Mouse (Mus musculus): ENCODE measurements around the gene St3gal4. TPM values are rescaled to one million over a fixed set of nuclear protein-coding genes. Genes with fewer than 3 reads are reported as not detected.

The St3gal4 gene
- total and polyA plus RNA-seq, 3 experiments: 6.2 to 9.3 (median 8.8) TPM

GRCm38 (mm10) chr9:35124678-35124955 lies 5.5 kb upstream of the St3gal4 start:
- Histone ChIP-seq H3K9ac (ENCODE audit: insufficient read depth, low read depth) (no peak overlapping the region), H3K79me2 (replicated peaks; ENCODE audit: control insufficient read depth, extremely low read depth, insufficient read depth, poor library complexity, severe bottlenecking) (no peaks in the 10 kb centered on the region), H3K36me3 (replicated peaks in 1 of 2; ENCODE audit: control insufficient read depth in 1 of 2, insufficient read depth in 1 of 2, low read length in 1 of 2) (peaks cover 46 to 91% of the 10 kb centered on the region in 2 experiments), H3K27me3 (replicated peaks) (no peaks in the 10 kb centered on the region), H3K27ac (ENCODE audit: insufficient read depth, low read depth) (no peak overlapping the region), H3K4me3 (replicated peaks in 1 of 3; ENCODE audit: low read depth in 2 of 3, low read length in 2 of 3, poor library complexity in 1 of 3) (no peak overlapping the region), H3K4me2 (ENCODE audit: insufficient read depth, low read depth, poor library complexity, severe bottlenecking) (no peak overlapping the region), H3K9me3 (replicated peaks; ENCODE audit: low read length) (no peaks in the 10 kb centered on the region), H3K4me1 (ENCODE audit: control insufficient read depth in 1 of 2, insufficient read depth in 2 of 2) (peaks cover 3 to 33% of the 10 kb centered on the region in 2 experiments; a peak in 2 of 4 replicates)
- dilution Hi-C loops (cut with MboI; ENCODE audit: extremely low pct_ligation_motif_present, extremely low pct_unique_long_range_greater_than_20kb, low sequenced_read_pairs) (no loop called here), in situ Hi-C loops (cut with MboI; ENCODE audit: low pct_ligation_motif_present, low pct_unique_long_range_greater_than_20kb, low sequenced_read_pairs) (no loop called here)
- no peak for DNase-seq (ENCODE audit: extremely low read depth)
- no peak for TF ChIP-seq PAX5 (IDR thresholded peaks at IDR 0.05; ENCODE audit: low read length)

- Histone ChIP-seq H3K4me3 (replicated peaks in 1 of 3; ENCODE audit: low read depth in 2 of 3, low read length in 2 of 3, poor library complexity in 1 of 3) (no peak overlapping the region), H3K9ac (ENCODE audit: insufficient read depth, low read depth) (no peak overlapping the region), H3K27me3 (replicated peaks) (no peaks in the 10 kb centered on the region), H3K36me3 (replicated peaks in 1 of 2; ENCODE audit: control insufficient read depth in 1 of 2, insufficient read depth in 1 of 2, low read length in 1 of 2) (peaks cover 43 to 86% of the 10 kb centered on the region in 2 experiments), H3K4me2 (ENCODE audit: insufficient read depth, low read depth, poor library complexity, severe bottlenecking) (no peak overlapping the region), H3K9me3 (replicated peaks; ENCODE audit: low read length) (no peaks in the 10 kb centered on the region), H3K4me1 (ENCODE audit: control insufficient read depth in 1 of 2, insufficient read depth in 2 of 2) (peaks cover 3 to 33% of the 10 kb centered on the region in 2 experiments; a peak in 2 of 4 replicates), H3K27ac (ENCODE audit: insufficient read depth, low read depth) (no peak overlapping the region), H3K79me2 (replicated peaks; ENCODE audit: control insufficient read depth, extremely low read depth, insufficient read depth, poor library complexity, severe bottlenecking) (no peaks in the 10 kb centered on the region)
- TF ChIP-seq MEF2A (IDR thresholded peaks at IDR 0.05; ENCODE audit: borderline replicate concordance, low read depth, low read length) (no peak), ZKSCAN1 (IDR thresholded peaks at IDR 0.05; ENCODE audit: borderline replicate concordance, low read depth, low read length) (no peak), UBTF (IDR thresholded peaks at IDR 0.05; ENCODE audit: low read depth, low read length) (no peak), MAFK (IDR thresholded peaks at IDR 0.05; ENCODE audit: insufficient replicate concordance, low read length) (no peak), CHD1 (IDR thresholded peaks at IDR 0.05; ENCODE audit: low read depth, low read length) (no peak), GABPA (IDR thresholded peaks at IDR 0.05; ENCODE audit: insufficient replicate concordance, low read depth, low read length) (no peak), ZMIZ1 (IDR thresholded peaks at IDR 0.05; ENCODE audit: low read depth, low read length) (no peak), RAD21 (IDR thresholded peaks at IDR 0.05; ENCODE audit: low read depth, low read length) (no peak), CHD2 (IDR thresholded peaks at IDR 0.05; ENCODE audit: low read length) (no peak)
- in situ Hi-C loops (cut with MboI; ENCODE audit: low pct_ligation_motif_present, low pct_unique_long_range_greater_than_20kb, low sequenced_read_pairs): no loop called here
- peak; percentile 13 for DNase-seq (ENCODE audit: extremely low read depth)
- dilution Hi-C loops (cut with MboI; ENCODE audit: extremely low pct_ligation_motif_present, extremely low pct_unique_long_range_greater_than_20kb, low sequenced_read_pairs): no loop called here
These were observed 5.0 kb upstream of the St3gal4 start for GRCm38 (mm10) chr9:35123804-35124677.

- Histone ChIP-seq H3K4me1 (ENCODE audit: control insufficient read depth in 1 of 2, insufficient read depth in 2 of 2) (peaks cover 3 to 33% of the 10 kb centered on the region in 2 experiments; a peak in 2 of 4 replicates), H3K9me3 (replicated peaks; ENCODE audit: low read length) (no peaks in the 10 kb centered on the region), H3K79me2 (replicated peaks; ENCODE audit: control insufficient read depth, extremely low read depth, insufficient read depth, poor library complexity, severe bottlenecking) (no peaks in the 10 kb centered on the region), H3K36me3 (replicated peaks in 1 of 2; ENCODE audit: control insufficient read depth in 1 of 2, insufficient read depth in 1 of 2, low read length in 1 of 2) (peaks cover 37 to 82% of the 10 kb centered on the region in 2 experiments), H3K27ac (ENCODE audit: insufficient read depth, low read depth) (no peak overlapping the region), H3K9ac (ENCODE audit: insufficient read depth, low read depth) (no peak overlapping the region), H3K4me2 (ENCODE audit: insufficient read depth, low read depth, poor library complexity, severe bottlenecking) (no peak overlapping the region), H3K4me3 (replicated peaks in 1 of 3; ENCODE audit: low read depth in 2 of 3, low read length in 2 of 3, poor library complexity in 1 of 3) (no peak overlapping the region), H3K27me3 (replicated peaks) (no peaks in the 10 kb centered on the region)
- DNase-seq (ENCODE audit: extremely low read depth): no peak
- dilution Hi-C loops (cut with MboI; ENCODE audit: extremely low pct_ligation_motif_present, extremely low pct_unique_long_range_greater_than_20kb, low sequenced_read_pairs): no loop called here
- in situ Hi-C loops (cut with MboI; ENCODE audit: low pct_ligation_motif_present, low pct_unique_long_range_greater_than_20kb, low sequenced_read_pairs): no loop called here
- TF ChIP-seq CTCF (conservative IDR thresholded peaks at IDR 0.05 in 1 of 2, IDR thresholded peaks at IDR 0.05 in 1 of 2; ENCODE audit: low read depth in 2 of 2, low read length in 2 of 2) (no peak), POLR2A (IDR thresholded peaks at IDR 0.05; ENCODE audit: low read depth, low read length) (no peak), ELF1 (IDR thresholded peaks at IDR 0.05; ENCODE audit: low read depth, low read length) (no peak), TCF12 (IDR thresholded peaks at IDR 0.05; ENCODE audit: low read depth, low read length) (no peak), MAX (IDR thresholded peaks at IDR 0.05; ENCODE audit: low read length) (no peak), SIN3A (IDR thresholded peaks at IDR 0.05; ENCODE audit: low read length) (no peak), JUND (conservative IDR thresholded peaks at IDR 0.05; ENCODE audit: low read depth, low read length) (no peak), NRF1 (IDR thresholded peaks at IDR 0.05; ENCODE audit: low read depth, low read length) (no peak), E2F4 (IDR thresholded peaks at IDR 0.05; ENCODE audit: insufficient replicate concordance, low read depth, low read length) (no peak), MAFK (IDR thresholded peaks at IDR 0.05; ENCODE audit: insufficient replicate concordance, low read length) (no peak), KAT2A (IDR thresholded peaks at IDR 0.05; ENCODE audit: insufficient replicate concordance, low read length) (no peak), ETS1 (conservative IDR thresholded peaks at IDR 0.05; ENCODE audit: low read depth, low read length) (no peak), ZMIZ1 (IDR thresholded peaks at IDR 0.05; ENCODE audit: low read depth, low read length) (no peak), ZC3H11A (IDR thresholded peaks at IDR 0.05; ENCODE audit: low read depth, low read length) (no peak), MXI1 (IDR thresholded peaks at IDR 0.05; ENCODE audit: low read depth, low read length) (no peak), MAZ (IDR thresholded peaks at IDR 0.05; ENCODE audit: low read depth, low read length) (no peak)
These were observed 4.4 kb upstream of the St3gal4 start for GRCm38 (mm10) chr9:35123456-35123803.
